In genomic region chr10:26974224-26974623, GRCm38 (mm10) we compare ENCODE assay signal across 15 mouse cellular contexts.
"Had no signal": no experiment of that assay in that cellular context is flagged by ENCODE, and none has a peak within 500 bp of the region (broad histone marks: within the 10 kb centered on the region; RNA-seq: fewer than 3 reads in every experiment).

No protein-coding gene starts in this region.

- H3K27ac ChIP-seq: kidney, postnatal 0 days; limb, embryonic 15.5 days; macrophage; neural tube, embryonic 15.5 days had no signal

- H3K4me2 ChIP-seq: limb, embryonic 15.5 days; lung, embryonic 14.5 days; neural tube, embryonic 15.5 days had no signal

- DNase-seq: kidney, adult 11 months; kidney, adult 9 months; layer of hippocampus, postnatal 36 days; lung, embryonic 14.5 days; lung, postnatal 14 days; midbrain, embryonic 14.5 days; right cerebral cortex, adult 18-20 months; thymus, adult 2 months; thymus, postnatal 25 days had no signal

- H3K36me3 ChIP-seq: limb, embryonic 15.5 days; neural tube, embryonic 15.5 days had no signal

- H3K9me3 ChIP-seq: limb, embryonic 15.5 days; neural tube, embryonic 15.5 days had no signal

- H3K4me3 ChIP-seq: limb, embryonic 15.5 days; myocyte; neural tube, embryonic 15.5 days had no signal

- H3K9ac ChIP-seq: limb, embryonic 15.5 days; lung, embryonic 14.5 days; neural tube, embryonic 15.5 days had no signal

- H3K4me1 ChIP-seq: limb, embryonic 15.5 days; neural tube, embryonic 15.5 days had no signal

- H3K27me3 ChIP-seq: limb, embryonic 15.5 days; neural tube, embryonic 15.5 days had no signal

- ATAC-seq: inflammation-experienced regulatory T-cells, adult 6 months had no signal
